Mouse (Mus musculus) megakaryocyte progenitor cell, adult 5-6 weeks (primary cell): ENCODE results near the gene Clip2. TPM values are rescaled to one million over a fixed set of nuclear protein-coding genes. Genes with fewer than 3 reads are reported as not detected.
"Not testable (repeated sequence)": the region's sequence is repeated elsewhere in the genome, so short reads cannot be mapped to it uniquely, and the experiment has no call there.

Experiments used
- ATAC-seq: replicated peaks from 2 replicates; pipeline ENCODE4 v1.8.0; 2016; ENCODE audit warnings: mild to moderate bottlenecking, moderate TSS enrichment, inconsistent platforms; ENCODE audit not compliant: poor library complexity
- total RNA-seq, 2 experiments: library from RNA; stranded (forward) in 1 of 2; stranded (reverse) in 1 of 2; fragments of 157-497, 149-512 nt in 1 of 2; fragments of 200-1000 nt in 1 of 2; gene quantifications; 2 replicates each; pipeline versions ENCODE4 v1.2.3 to v1.2.4; 2015 to 2017

Gene Clip2
- total RNA-seq, 2 experiments from 2014 or later = 2.1 to 17.6 TPM

DNA sequence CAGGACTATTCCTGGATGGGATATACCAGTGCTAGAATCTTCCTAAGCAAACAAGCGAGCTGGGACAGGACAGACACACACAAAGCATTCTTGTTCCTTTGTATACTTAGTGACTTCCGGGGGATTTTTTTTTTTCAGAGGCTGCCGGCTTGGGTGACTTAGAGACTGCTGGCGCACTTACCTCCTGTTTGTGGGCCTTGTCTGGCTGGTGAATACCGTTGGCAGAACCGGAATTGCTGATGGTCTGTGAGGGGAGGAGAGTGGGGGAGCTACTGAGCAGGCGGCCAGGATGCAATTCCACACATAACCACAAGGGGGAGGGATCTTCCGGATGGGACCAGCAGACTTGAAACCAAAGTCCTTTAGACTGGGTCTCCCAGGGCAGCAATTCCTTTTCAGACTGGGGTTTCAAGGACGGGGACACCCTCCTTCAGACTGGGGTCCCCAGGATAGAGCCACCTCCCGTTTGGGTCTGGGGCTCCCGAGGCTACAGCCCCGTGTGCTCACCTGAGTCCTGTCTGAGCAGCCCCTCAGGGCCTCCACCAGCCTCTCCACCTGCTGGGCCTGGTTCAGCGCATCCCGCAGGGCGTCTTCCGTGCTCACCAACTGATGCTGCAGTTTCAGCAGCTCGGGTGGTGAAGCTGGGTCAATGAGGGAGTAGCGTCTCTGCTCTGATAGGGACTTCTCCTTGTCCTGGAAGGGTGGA lies 60.4 kb downstream of the Clip2 start:
- peak; percentile 87 for ATAC-seq

DNA sequence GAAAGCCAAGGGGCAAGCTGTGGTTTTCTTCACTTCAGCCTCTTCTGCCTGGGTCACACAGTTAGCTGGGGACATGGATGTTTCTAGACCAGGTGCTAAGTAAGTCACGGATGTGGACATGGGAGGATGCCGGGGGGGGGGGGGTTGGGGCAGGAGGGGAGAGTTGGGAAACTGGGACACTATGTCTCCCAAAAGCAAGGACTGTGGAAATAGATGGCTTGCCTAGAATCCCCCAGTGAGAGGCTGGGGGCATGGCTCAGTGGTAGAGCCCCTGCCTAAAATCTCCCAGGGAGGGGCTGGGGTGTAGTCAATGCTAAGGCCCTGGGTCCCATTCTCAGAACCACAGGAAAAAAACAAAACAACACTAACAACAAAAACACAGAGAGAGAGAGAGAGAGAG lies 61.0 kb downstream of the Clip2 start:
- ATAC-seq = no peak

GRCm38 (mm10) chr5:134490465-134490864 lies 61.8 kb downstream of the Clip2 start:
- no peak for ATAC-seq

GRCm38 (mm10) chr5:134489583-134489982 lies 62.7 kb downstream of the Clip2 start:
- peak; percentile 56 for ATAC-seq

GRCm38 (mm10) chr5:134488596-134488995 lies 63.6 kb downstream of the Clip2 start:
- ATAC-seq = no peak

DNA sequence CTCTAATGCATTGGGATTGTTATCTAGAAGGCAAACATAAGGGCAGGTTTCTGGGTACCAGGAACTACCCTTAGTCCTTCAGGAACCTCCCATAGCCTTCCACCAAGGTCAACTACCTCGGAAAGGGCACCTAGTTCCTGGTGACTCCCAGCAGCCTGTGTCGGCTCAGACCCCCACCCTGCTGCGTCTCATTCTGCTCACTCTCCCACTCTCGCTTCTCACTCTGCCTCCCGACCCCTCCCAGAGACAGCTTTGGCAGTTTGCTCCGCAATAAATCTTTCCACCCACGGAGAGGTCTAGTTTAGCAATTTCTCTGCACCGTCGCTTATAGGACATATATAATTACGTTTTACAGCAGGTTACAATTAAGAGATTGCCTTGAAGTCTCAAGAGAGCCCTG lies 64.2 kb downstream of the Clip2 start:
- no peak for ATAC-seq

DNA sequence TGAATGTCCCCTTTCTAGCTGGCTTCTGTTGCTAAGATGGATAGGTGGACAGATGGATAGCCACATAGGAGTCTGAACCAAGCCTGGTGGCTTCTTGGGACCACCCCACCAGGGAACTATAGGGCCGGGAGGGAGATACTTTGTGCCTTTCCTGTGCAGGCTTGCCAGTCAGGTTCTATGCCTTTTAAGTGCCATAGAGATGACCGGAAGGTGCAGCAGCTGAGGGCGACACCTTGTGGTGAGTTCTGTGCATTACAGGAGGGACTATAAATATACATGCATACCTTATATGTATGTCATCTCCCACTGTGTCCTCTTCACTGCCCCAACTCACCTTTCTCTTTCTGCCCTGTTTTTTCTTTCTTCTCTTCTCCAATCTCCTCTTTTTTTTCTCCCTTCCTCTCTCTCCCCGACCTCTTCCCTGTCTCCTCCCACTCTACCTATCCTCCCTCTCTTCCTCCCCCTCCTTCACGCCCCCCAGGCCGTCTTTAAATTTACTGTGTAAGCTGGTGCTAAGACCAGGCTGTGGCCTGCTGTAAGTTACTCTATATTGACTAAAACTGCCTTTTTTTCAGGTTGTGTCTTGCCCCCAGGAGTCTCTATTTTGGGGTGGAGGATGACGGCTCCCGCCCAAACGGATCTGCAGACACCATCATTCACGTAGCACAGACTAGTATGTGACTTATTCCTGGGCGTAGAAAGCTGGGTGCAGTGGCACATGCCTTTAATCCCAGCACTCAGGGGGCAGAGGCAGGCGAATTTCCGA lies 66.2 kb downstream of the Clip2 start:
- peak; percentile 87 for ATAC-seq

GRCm38 (mm10) chr5:134485183-134485730 lies 67.0 kb downstream of the Clip2 start:
- ATAC-seq = no peak

- ATAC-seq = no peak
Observed at GRCm38 (mm10) chr5:134483291-134483690, 68.9 kb downstream of the Clip2 start.

DNA sequence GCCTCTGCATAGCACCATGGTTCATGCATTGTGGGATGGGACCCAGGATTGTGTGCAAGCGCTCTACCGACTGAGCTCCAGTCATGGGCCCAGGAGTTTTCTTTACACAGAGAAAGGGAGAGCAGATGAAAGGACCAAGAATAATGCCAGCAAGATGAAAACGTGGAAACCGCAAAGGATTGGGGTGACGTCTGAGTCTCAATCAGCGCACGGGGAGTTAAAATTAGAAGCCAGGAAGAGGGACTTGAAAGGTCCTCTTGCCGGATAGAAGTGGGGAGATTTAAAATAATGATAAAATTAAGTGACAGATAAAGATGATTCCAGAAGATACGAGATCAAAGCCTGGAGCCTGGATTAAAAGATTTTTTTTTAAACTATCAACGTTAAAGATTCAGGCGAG lies 69.9 kb downstream of the Clip2 start:
- ATAC-seq = no peak

- not testable (repeated sequence) for ATAC-seq
Observed at GRCm38 (mm10) chr5:134478886-134479285, 73.3 kb downstream of the Clip2 start.

DNA sequence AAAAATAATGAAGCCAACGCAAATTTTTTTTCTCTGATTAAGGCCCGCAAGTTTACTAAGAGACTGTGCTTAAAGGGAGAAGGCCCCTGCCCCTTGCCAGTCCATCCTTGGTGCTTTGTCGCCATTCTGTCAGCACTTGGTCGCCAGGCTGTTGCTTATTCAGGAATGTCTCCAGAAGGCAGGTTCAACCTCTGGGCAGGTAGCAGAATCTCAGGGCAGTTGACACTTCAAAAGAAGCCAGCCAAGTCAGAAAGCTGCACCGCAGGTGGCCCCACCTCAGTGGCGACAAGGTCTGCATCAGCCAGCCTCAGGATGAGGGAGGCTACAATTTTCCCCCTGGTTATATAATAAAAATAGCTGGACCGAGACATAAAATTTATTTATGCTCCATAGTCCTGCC lies 76.5 kb downstream of the Clip2 start:
- ATAC-seq = not testable (repeated sequence)

GRCm38 (mm10) chr5:134475006-134475605 lies 77.1 kb downstream of the Clip2 start:
- ATAC-seq = no peak

DNA sequence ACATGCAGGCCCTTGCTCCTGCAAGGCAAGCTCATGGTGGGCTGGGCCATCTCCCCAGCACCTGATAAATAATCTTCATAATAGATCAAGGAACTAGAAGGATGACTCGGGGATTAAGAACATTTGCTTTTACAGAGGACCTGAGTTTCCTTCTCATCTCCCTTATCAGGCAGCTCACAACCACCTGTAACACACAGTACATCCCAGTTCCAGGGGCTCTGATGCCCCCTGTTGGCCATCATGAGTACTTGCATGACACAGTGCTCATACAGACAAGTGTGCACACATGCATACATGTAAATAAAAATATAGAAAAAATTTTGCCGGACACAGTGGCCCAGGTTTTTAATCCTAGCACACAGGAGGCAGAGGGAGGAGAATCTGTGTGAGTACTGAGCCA lies 78.3 kb downstream of the Clip2 start:
- peak; percentile 79 for ATAC-seq

- no peak for ATAC-seq
Observed at GRCm38 (mm10) chr5:134470538-134471169, 81.6 kb downstream of the Clip2 start.

DNA sequence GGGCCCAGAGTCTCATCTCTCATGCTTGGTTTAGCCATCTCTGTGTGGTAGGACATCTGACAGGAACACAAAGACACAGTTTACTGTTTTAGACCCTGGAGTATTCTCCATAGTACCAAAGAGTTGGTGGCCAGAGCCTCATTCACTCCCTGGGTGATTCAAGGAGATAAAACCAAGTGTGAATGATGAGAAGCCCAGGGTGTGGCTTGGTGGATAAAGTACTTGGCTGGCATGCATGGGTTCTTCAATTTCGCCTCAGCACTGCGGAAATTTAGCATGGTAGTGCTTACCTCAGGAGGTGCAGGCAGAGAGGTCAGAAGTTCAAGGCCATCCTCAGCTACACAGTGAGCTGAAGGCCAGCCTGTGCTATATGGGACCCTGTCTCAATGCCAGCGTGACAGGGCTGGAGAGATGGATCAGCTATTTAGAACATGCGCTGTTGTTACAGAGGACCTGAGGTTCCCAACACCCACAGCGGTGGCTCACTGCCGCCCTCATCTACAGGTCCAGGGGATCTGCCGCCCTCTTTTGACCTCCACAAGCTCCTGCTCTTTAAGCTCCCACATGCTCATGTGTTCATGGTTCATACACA lies 82.6 kb downstream of the Clip2 start:
- ATAC-seq = peak; percentile 27; the same call in 1 of the 2 replicates

DNA sequence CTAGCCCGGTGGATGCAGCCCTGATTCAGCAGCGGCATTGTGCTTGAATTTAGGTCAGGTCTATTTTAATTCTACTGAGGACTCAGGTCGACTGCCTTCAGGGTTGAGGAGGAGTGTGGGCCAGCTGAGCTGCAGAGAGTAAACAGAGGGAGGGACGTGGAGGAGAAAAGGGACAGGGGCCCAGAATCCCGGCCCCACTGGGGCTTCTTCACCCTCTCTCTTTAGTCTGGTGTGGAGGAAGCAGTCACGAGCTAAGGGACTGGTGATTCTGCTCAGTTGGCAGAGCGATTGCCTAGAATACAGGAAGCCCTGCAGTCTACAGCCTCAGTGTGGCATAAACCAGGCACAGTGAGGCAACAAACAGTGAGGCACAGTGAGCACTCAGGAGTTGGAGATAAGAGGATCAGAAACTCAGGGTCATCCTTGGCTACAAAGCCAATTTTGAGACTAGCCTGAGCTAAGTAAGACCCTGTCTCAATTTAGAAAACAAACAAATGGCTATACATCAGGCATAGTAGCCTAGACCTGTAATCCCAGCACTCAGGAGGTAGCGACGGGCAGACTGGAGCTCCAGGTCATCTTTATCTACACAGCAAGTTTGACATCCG lies 84.0 kb downstream of the Clip2 start:
- ATAC-seq = peak; percentile 54

- ATAC-seq = peak; percentile 89
Observed at GRCm38 (mm10) chr5:134467030-134467549, 85.1 kb downstream of the Clip2 start.

- no peak for ATAC-seq
Observed at GRCm38 (mm10) chr5:134466296-134467029, 85.8 kb downstream of the Clip2 start.
